ENCODE assay signal across 24 mouse cellular contexts in the genomic region with DNA sequence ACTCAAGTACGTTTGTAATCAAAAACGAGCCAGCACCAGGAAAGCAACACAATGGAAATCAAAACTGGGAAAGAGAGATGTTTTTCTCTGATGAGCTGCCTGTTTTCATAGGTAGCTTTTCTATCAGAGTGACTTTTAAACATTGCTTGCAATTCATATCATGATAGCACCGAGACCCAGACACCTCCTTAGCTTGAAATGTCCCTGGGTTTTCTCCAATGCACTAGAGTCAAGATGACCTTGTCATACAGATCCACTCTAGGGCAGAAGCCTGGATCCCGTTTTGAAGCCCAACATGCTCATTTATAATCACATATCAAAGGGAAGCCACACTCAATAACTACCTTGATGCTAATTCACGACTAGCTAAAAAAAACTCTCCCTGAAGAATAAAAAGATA.
"Had no signal": no experiment of that assay in that cellular context is flagged by ENCODE, and none has a peak within 500 bp of the region (broad histone marks: within the 10 kb centered on the region; RNA-seq: fewer than 3 reads in every experiment).

No protein-coding gene starts in this region.

- H3K36me3 ChIP-seq: limb, embryonic 12.5 days; limb, embryonic 15.5 days; midbrain, embryonic 12.5 days; midbrain, embryonic 15.5 days; neural tube, embryonic 12.5 days; neural tube, embryonic 15.5 days had no signal

- H3K27ac ChIP-seq: kidney, postnatal 0 days; layer of hippocampus, adult 2 months; limb, embryonic 12.5 days; limb, embryonic 15.5 days; liver, embryonic 14.5 days; macrophage; midbrain, embryonic 12.5 days; midbrain, embryonic 15.5 days; neural tube, embryonic 12.5 days; neural tube, embryonic 15.5 days; stomach, postnatal 0 days had no signal

- H3K9me3 ChIP-seq: limb, embryonic 12.5 days; limb, embryonic 15.5 days; midbrain, embryonic 12.5 days; midbrain, embryonic 15.5 days; neural tube, embryonic 12.5 days; neural tube, embryonic 15.5 days had no signal

- H3K9ac ChIP-seq: limb, embryonic 12.5 days; limb, embryonic 15.5 days; liver, embryonic 14.5 days; liver, postnatal 0 days; lung, embryonic 14.5 days; midbrain, embryonic 12.5 days; midbrain, embryonic 15.5 days; neural tube, embryonic 12.5 days; neural tube, embryonic 15.5 days had no signal

- H3K4me3 ChIP-seq: layer of hippocampus, adult 2 months; limb, embryonic 12.5 days; limb, embryonic 15.5 days; midbrain, embryonic 12.5 days; midbrain, embryonic 15.5 days; neural tube, embryonic 12.5 days; neural tube, embryonic 15.5 days had no signal

- ATAC-seq: liver, postnatal 0 days; lung, postnatal 0 days; midbrain, embryonic 15.5 days had no signal

- H3K27me3 ChIP-seq: limb, embryonic 12.5 days; limb, embryonic 15.5 days; midbrain, embryonic 12.5 days; midbrain, embryonic 15.5 days; neural tube, embryonic 12.5 days; neural tube, embryonic 15.5 days had no signal

- H3K4me2 ChIP-seq: limb, embryonic 12.5 days; limb, embryonic 15.5 days; liver, embryonic 11.5 days; lung, embryonic 14.5 days; midbrain, embryonic 12.5 days; midbrain, embryonic 15.5 days; neural tube, embryonic 12.5 days; neural tube, embryonic 15.5 days had no signal

- DNase-seq: kidney, postnatal 25 days; layer of hippocampus, adult 9-11 months; left cerebral cortex, postnatal 4 days; liver, postnatal 0 days; lung, embryonic 14.5 days; right cerebral cortex, adult 18-20 months; right cerebral cortex, postnatal 14 days; right cerebral cortex, postnatal 4 days; thymus, adult 2 months; thymus, postnatal 14 days; thymus, postnatal 4 days had no signal

- H3K4me1 ChIP-seq: limb, embryonic 12.5 days; limb, embryonic 15.5 days; midbrain, embryonic 12.5 days; midbrain, embryonic 15.5 days; neural tube, embryonic 12.5 days; neural tube, embryonic 15.5 days had no signal
